Mouse (Mus musculus) cerebellum, adult 2 months (tissue): ENCODE measurements around the gene Gm20708. TPM values are rescaled to one million over a fixed set of nuclear protein-coding genes. Genes with fewer than 3 reads are reported as not detected.
A peak's percentile ranks its signal among the peaks of the same experiment; 100 is the strongest.

Source experiments
- DNase-seq, 2 experiments: peaks; one replicate each; pipeline ENCODE4 v3.0.0; 2021
- H3K27ac ChIP-seq: fragments of 200-500 bp; 2 replicates; pipeline ENCODE4 v1.5.1; 2012; ENCODE audit warnings: low read length, control low read depth, inconsistent platforms; ENCODE audit not compliant: insufficient read depth
- H3K27me3 ChIP-seq: fragments of 200-500 bp; 2 replicates; pipeline ENCODE4 v1.6.1; 2012; ENCODE audit warnings: inconsistent platforms, mild to moderate bottlenecking, low read length, moderate library complexity; ENCODE audit not compliant: control insufficient read depth, insufficient read depth
- H3K4me1 ChIP-seq: fragments of 200-500 bp; 2 replicates; pipeline ENCODE4 v1.6.1; 2011; ENCODE audit warnings: low read length; ENCODE audit not compliant: control insufficient read depth, insufficient read depth
- H3K4me3 ChIP-seq: fragments of 200-500 bp; replicated peaks from 2 replicates; pipeline ENCODE3; 2011; ENCODE audit warnings: mild to moderate bottlenecking, low read depth, low read length, control low read depth; ENCODE audit not compliant: insufficient read depth
- CTCF ChIP-seq: fragments of 200-500 bp; IDR thresholded peaks from 2 replicates; pipeline ENCODE4 v1.5.1; 2011; ENCODE audit warnings: low read depth, mild to moderate bottlenecking, control low read depth, low read length, moderate library complexity, borderline replicate concordance; ENCODE audit not compliant: insufficient read depth
- POLR2A ChIP-seq: fragments of 200-500 bp; IDR thresholded peaks from 2 replicates; pipeline ENCODE4 v1.6.1; 2011; ENCODE audit warnings: low read length, control low read depth, borderline replicate concordance; ENCODE audit not compliant: insufficient read depth
- WGBS: fragments of 180-500 bp; shearing (Covaris S2); methylation state at CpG from one replicate; pipeline ENCODE4 v1.1.7; 2018; 5-methylcytosine and 5-hydroxymethylcytosine counted together
- polyA plus RNA-seq: library from polyadenylated mRNA; depleted of rRNA; stranded (reverse); fragments of >200 nt; gene quantifications from 2 replicates; pipeline ENCODE4 v1.2.3, GENCODE M21; 2012

The Gm20708 gene
- polyA plus RNA-seq, 1 experiment = 0.93 TPM

- H3K4me3 ChIP-seq = no peak overlapping the region
- 36% methylated on average over 20 of the region's 20 CpGs for WGBS
Measured at GRCm38 (mm10) chr11:117768725-117769682, 40.5 kb upstream of the Gm20708 start.

GRCm38 (mm10) chr11:117769683-117770047 is 39.8 kb upstream of the Gm20708 start:
- 10% methylated on average over 7 of the region's 7 CpGs for WGBS
- Histone ChIP-seq H3K27ac (no peak overlapping the region), H3K27me3 (no peaks in the 10 kb centered on the region), H3K4me3 (no peak overlapping the region), H3K4me1 (no peaks in the 10 kb centered on the region; the same call in 1 of the 2 replicates)
- no peak for DNase-seq
- TF ChIP-seq POLR2A (no peak), CTCF (no peak)

More at GRCm38 (mm10) chr11:117768725-117769682, 40.5 kb upstream of the Gm20708 start:
- Histone ChIP-seq H3K4me1 (no peaks in the 10 kb centered on the region; the same call in 1 of the 2 replicates), H3K27ac (no peak overlapping the region), H3K27me3 (no peaks in the 10 kb centered on the region)
- peak in 1 of 2 experiments; percentile 47 for DNase-seq
- TF ChIP-seq CTCF (no peak), POLR2A (no peak)

GRCm38 (mm10) chr11:117770407-117770806 is 39.1 kb upstream of the Gm20708 start:
- no peak for TF ChIP-seq CTCF
- no peak for TF ChIP-seq POLR2A
- no peaks in the 10 kb centered on the region for H3K27me3 ChIP-seq
- 47% methylated on average over 10 of the region's 10 CpGs for WGBS
- H3K4me1 ChIP-seq = no peaks in the 10 kb centered on the region; the same call in 1 of the 2 replicates
- DNase-seq = no peak
- H3K4me3 ChIP-seq = no peak overlapping the region
- no peak overlapping the region for H3K27ac ChIP-seq

GRCm38 (mm10) chr11:117772352-117772751 is 37.1 kb upstream of the Gm20708 start:
- DNase-seq = no peak

GRCm38 (mm10) chr11:117774925-117775324 is 34.5 kb upstream of the Gm20708 start:
- no peak for TF ChIP-seq POLR2A
- TF ChIP-seq CTCF = no peak
- no peak overlapping the region for H3K4me3 ChIP-seq
- peaks cover 2% of the 10 kb centered on the region; the same call in 1 of the 2 replicates for H3K27me3 ChIP-seq
- DNase-seq = no peak
- WGBS = 66% methylated on average over 10 of the region's 10 CpGs
- H3K27ac ChIP-seq = no peak overlapping the region
- H3K4me1 ChIP-seq = peaks cover 3% of the 10 kb centered on the region; the same call in 1 of the 2 replicates

More at GRCm38 (mm10) chr11:117772352-117772751, 37.1 kb upstream of the Gm20708 start:
- Histone ChIP-seq H3K27ac (no peak overlapping the region), H3K4me1 (no peaks in the 10 kb centered on the region; the same call in 1 of the 2 replicates), H3K27me3 (no peaks in the 10 kb centered on the region), H3K4me3 (no peak overlapping the region)
- TF ChIP-seq POLR2A = no peak
- no peak for TF ChIP-seq CTCF
- WGBS = 95% methylated on average over 7 of the region's 7 CpGs

- peaks cover 3% of the 10 kb centered on the region; the same call in 1 of the 2 replicates for H3K4me1 ChIP-seq
- 50% methylated on average over 13 of the region's 13 CpGs for WGBS
- DNase-seq = no peak
- no peak overlapping the region for H3K4me3 ChIP-seq
- no peak for TF ChIP-seq CTCF
- TF ChIP-seq POLR2A = no peak
- H3K27me3 ChIP-seq = peaks cover 2% of the 10 kb centered on the region; the same call in 1 of the 2 replicates
- H3K27ac ChIP-seq = no peak overlapping the region
Measured at GRCm38 (mm10) chr11:117775540-117775939, 33.9 kb upstream of the Gm20708 start.

- no peak overlapping the region for H3K4me3 ChIP-seq
- H3K27ac ChIP-seq = no peak overlapping the region
- H3K4me1 ChIP-seq = peaks cover 3% of the 10 kb centered on the region; the same call in 1 of the 2 replicates
- TF ChIP-seq CTCF (no peak), POLR2A (no peak)
- DNase-seq = no peak
- H3K27me3 ChIP-seq = peaks cover 2% of the 10 kb centered on the region; the same call in 1 of the 2 replicates
- 84% methylated on average over 14 of the region's 14 CpGs for WGBS
Measured at GRCm38 (mm10) chr11:117776085-117776792, 33.2 kb upstream of the Gm20708 start.
